Mouse (Mus musculus): Measurements from ENCODE around the gene Olfr523.
"Not testable (repeated sequence)": the region's sequence is repeated elsewhere in the genome, so short reads cannot be mapped to it uniquely, and the experiment has no call there.

The Olfr523 gene

DNA sequence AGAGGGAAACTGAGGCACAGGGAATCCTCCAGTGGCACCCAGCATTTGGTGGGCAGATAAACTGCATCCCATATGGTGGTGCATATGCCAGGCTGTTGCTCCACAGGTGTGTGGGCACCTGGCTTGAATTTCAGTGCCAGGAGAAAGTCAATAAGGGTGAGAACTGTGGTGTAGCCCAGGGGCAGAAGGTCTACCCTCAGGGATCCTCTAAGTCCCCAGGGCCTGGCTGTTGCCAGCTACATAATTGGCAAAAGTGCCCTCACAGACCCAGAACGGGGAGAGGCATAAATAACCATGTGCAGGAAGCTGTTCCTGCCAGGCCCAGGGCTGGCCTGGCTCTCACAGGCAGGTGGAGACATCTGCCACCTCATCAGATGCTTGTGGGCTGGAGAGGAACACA, at the start of gene Olfr523:
Gene Olfr523, plus strand, starts transcription at position 282 of the 400 bp plus-strand sequence.
- DNase-seq (ENCODE audit: low spot score), result no peak

DNA sequence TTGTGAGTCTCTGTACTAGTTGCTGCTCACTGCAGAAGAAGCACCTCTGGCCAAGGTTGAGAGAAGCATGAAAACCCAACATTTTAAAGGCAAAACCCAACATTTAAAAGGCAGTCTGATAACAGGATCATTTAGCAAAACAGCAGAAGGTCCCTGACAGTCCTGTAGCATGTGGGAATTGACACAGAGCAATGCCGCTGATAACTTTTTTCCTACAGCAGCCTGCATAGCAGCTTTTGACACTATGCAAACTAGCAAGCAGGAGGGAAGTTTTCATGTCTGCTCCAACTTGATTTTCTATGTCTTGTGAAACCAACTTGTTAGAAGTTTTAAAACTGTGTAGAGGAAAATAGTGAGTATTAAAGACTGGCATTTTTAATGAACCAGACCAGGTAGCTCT, 48.6 kb upstream of the Olfr523 start:
- no peak for DNase-seq (ENCODE audit: low spot score)

DNA sequence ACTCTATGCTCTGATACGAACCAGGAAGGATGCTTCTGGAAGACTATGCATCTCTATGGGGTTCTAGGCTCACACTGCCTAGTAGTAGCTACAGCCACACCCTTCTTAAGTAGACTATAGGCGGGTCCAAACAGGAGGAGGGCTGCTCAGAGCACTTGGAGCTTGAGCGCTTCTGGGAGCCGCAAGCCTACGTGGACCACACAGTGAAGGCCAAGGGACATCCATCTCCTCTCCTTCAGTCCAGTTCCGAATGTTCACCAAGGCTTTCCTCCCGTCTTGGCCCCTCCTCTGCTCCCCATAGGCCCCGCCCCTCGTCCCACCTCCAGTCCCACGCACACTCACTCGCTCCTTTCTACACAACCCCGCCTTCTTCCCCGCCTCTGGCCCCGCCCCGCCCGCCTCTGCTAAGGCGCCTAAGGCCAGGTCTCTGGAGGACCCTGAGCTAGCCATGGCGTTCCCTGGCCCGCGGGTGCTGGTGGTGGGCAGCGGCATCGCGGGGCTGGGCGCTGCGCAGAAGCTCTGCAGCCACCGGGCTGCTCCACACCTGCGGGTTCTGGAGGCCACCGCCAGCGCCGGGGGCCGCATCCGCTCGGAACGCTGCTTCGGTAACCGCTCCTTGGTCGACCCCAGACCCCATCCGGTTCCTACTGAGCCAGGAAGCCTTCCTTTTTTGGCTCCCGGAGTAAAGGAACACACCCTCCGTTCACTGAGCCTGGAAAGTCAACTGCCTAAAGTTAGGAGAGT, 47.6 kb upstream of the Olfr523 start:
- peak; percentile 83 for DNase-seq (ENCODE audit: low spot score)

DNA sequence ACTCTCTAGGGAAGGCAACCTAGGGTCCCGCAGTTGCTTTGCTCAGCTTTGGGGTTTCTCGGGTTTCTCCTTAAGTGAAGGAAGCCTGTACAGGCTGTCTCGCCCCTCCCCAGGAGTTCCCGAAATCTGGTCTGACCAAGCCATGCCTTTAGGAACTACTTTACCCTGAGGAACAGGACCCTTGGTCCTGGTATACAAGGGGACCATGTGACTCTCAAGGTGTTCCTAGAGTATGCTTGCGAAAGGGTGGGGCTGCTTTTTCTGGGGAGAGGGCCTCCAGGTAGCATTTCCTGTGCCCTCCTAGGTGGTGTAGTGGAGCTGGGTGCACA, 47.0 kb upstream of the Olfr523 start:
- no peak for DNase-seq (ENCODE audit: low spot score)

DNA sequence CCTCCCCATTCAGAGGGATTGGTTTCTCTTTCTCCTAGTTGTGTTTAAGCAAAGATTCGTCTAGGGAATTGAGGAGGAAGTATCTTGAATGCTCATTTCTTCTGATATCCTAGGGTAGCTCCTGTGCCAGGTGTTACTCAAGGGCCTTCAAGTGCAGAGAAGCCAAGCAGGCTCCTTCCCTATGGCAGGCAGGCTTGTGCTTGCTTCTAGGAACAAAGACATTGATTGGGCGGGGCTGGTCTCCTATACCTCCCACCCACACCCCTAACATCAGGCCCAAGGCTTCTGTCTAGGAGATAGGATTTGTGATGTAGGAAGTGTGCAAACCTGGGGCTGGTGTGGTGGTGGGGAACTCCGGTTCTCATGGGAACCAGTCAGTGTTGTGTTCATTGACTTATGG, 46.1 kb upstream of the Olfr523 start:
- no peak for DNase-seq (ENCODE audit: low spot score)

DNA sequence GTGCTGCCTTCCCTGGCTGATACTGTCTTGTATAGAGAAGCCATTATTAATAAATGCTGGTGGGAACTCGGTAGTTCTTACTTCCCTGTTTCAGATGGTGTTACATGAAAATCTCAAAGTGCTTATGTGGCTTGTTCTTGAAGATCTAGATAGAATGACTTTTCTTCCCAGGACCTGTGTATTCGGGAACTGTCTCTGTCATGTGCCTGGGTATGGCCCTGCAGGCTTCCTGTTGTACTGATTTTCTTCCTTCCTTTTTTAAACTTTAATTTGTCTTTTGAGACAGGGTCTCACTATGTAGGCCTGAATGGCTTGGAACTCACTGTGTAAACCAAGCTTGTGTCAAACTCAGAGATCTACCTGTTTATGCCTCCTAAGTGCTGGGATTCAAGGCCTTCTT, 45.1 kb upstream of the Olfr523 start:
- no peak for DNase-seq (ENCODE audit: low spot score)

DNA sequence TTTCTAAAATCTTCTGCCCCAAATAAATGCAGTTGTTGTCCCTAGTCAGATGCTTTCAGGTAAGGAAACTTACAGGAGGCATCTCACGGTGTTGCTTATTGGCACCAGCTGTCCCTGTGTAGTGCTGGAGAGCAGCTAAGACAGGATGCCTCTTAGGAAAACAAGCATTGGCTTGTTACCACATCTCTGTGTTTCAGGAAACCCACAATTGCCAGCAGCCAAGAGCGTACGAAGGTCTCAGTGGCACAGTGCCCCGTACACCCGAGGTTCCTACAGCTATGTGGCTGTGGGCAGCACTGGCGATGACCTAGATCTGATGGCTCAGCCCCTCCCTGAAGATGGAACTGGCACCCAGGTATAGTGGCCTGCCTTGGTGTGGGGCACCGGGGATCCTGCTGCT, 40.8 kb upstream of the Olfr523 start:
- DNase-seq (ENCODE audit: low spot score), result not testable (repeated sequence)

DNA sequence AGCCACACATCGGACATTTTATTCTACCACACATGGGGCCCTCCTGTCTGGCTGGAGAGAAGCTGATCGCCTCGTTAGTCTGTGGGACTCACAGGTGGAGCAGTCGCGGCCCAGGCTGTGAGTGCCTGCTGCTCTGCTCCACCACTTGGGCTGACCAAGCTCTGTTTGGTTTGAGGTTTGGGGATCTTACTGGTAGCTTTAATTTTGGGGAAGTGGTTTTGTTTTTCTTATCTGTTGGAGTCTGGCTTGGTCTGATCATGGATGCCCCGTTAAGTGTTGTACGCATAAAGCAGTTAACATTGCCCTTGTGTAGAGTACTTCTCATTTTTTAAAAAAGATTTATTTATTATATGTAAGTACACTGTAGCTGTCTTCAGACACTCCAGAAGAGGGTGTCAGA, 39.0 kb upstream of the Olfr523 start:
- DNase-seq (ENCODE audit: low spot score), result not testable (repeated sequence)

DNA sequence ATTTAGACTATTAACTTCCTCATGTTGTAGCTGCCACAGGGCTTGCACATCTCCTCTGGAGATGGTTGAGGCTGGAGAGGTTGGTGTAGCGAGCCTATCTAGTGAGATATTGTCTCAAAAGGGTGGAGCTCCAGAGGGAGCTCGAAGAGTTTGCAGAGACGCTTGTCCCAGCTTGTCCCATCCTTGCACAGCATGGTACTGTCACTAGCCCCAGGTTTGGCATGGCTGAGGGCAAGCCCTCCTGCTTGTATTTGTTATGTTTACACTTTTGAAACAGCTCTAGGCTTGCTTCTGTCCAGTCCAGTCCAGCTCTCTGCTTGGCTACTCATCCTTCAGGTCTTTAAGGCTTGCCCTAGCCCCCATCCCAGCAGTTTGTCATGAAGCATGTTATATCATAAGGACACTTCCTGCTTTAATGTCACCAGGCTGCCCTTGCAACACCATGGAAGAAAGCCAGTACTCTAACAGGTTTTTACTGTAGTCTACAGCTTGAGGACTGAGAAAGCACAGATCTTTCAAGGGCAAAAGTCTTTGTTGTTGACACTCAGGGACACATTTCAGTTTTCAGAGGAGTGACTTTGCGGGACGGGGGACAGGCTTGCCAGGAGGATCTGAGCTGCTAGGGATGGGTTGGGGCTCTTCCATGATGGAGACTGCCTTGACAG, 37.8 kb upstream of the Olfr523 start:
- DNase-seq (ENCODE audit: low spot score), result no peak

DNA sequence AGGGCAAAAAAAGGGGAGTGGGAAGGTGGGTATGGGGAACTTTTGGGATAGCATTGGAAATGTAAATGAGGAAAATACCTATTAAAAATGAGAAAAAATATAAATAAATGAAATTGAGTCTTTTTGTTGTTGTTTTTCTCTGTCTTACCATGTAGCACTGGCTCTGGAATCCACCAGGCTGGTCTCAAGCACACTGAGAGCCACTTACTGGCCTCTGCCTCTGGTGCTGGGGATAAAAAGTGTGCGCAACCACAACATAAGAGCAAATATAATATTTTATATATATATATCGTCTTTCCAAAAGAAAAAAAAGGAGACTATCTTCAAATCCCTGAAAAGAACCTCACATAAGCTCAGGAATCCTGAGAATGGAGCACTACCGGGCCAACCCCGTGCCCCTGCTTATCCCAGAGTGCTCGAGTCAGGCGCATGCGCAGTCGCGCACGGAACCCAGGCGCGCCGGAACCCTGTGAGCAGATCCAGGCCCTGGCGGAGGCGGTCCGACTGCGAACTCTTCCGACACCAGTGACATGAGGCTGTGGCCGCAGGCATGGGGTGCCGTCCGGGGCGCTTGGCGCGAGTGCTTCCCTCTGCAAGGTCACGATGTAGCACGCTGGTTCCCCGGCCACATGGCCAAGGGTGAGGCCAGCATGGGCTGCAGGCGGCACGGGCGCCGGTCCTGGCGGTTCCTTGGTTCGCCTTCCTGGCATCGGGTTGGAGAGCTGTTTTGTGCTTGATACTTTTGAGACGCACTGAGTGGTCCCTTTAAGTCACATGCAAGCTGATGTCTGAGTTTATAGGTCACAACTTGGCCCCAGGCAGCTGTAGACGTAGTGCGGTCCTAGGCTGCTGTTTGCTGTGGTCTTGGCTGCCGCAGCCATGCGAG, 35.6 kb upstream of the Olfr523 start, which contains the start of gene Mtg1:
Gene Mtg1, plus strand, starts transcription at position 430 of the 886 bp plus-strand sequence.
- peak; percentile 90 for DNase-seq (ENCODE audit: low spot score)

DNA sequence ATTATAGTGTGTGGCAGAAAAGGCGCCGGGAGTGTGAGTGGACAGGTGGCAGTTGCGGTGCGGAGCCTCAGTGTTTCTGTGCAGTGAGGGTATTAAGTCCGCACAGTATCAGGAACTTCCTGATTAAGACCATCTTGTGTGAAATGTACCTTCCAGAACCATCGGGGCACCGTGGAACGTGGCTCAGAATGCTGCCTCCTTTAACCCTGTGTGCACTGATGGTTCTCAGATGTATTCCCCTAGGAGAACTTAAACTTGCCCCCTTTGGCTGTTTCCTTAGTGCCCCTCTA, 35.1 kb upstream of the Olfr523 start:
- DNase-seq (ENCODE audit: low spot score), result no peak

DNA sequence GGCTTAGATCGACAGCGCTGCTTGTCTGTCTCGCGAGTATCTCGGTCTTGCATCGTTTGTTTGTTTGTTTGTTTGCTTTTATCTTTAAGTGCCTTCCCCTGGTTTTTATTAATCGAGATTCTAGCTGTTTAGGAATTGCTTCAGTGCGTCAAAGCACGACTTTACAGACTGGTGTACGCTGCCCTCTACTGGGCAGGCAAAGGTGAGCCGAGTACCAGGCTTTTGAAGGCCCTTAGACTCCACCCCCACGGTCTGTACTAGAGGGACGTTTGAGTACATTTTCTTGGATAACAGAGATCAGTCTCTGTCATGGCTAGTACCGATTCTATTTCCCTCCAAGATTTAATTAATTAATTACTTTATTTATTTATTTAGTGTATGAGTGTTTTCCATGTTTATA, 31.7 kb upstream of the Olfr523 start:
- DNase-seq (ENCODE audit: low spot score), result peak; percentile 31

DNA sequence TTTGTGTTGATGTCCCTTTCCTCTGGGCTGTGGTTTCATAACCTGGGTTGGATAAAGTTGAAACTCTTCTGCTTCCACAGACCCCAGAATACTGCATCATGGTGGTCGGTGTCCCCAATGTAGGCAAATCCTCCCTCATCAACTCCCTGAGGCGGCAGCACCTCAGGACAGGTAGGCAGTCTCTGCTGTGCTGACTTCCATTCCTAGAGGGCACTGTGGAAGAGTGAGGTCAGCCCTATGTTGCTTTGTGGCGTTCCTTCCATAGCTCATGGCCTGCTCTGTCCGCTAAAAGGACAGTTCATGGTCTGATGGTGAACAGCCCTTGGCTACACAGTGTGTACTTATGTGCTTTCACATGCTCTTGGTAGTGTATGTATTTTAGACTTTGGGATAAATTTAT, 28.5 kb upstream of the Olfr523 start:
- no peak for DNase-seq (ENCODE audit: low spot score)

DNA sequence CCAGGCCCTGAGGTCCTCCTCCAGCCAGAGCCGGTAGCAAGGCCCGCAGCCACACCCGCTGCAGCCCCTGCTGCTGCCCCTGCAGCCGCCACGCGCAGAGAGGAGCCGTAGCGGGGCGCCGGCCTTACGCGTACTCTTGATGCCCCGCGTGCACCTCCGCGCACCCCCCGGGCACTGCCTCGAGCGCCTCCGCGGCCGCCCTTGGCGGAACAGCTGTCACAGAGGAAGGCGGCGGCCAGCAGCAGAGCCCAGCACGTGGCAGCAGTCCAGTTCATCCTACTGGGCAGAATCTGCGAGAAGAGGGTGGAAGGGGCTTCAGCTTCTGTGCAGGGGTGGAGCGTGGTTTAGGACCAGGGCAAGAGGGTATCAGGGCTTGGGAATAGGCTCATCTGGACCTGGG, 19.6 kb upstream of the Olfr523 start:
- no peak for DNase-seq (ENCODE audit: low spot score)

DNA sequence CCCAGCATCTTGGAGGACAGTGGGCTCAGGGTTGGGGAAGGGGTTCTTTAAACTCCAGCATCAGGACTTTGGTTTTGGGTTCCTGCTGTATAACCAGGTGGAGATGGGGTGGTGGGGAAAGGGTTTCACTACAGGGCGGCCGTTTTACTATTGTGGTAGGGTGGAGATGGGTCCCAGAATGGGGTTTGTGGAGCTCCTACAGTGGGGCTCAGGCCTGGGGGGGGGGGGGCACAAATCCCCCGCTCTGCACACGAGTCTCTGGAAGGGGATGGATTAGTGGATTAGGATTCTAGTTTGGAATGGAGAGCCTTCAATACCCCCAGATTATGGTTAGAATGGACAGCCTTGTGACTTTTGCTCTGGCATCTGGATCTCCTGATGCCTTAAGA, 19.2 kb upstream of the Olfr523 start:
- DNase-seq (ENCODE audit: low spot score), result no peak

DNA sequence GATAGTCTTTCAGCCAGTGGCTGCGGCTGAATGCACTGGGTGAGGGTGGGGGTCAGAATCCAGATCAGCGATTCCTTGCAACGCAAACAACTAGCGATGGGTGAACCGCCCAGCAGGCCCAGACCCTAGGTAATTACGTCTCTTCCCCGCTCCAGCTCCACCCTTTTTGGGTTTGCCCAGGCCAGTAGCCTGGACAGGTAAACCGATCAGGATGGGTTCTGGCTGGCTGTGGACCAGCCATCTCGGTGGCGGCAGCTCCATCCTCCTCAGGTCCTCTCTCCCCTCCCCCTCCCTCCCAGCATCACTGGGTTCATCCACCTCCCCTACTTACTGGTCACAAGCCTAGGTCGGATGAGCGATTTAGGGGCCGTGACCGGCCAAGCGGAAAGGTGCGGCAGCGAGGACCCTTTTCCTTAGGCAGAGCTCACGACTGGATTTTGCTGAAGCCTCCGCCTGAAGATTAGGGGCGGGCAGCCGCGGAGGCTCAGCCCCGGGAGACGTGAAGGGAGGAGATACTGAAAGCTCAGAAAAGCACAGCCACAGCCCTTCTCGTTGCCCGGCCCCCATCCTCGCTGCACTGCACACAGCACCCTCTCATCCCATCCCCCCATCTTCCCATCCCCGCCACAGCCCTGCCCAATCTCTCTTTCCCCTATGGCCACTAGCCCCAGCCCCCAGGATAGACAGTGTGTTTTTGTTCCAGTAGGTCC, 18.6 kb upstream of the Olfr523 start, which contains the start of gene Sprn:
Gene Sprn, minus strand, starts transcription at position 660 of the 710 bp plus-strand sequence.
- DNase-seq (ENCODE audit: low spot score), result no peak

DNA sequence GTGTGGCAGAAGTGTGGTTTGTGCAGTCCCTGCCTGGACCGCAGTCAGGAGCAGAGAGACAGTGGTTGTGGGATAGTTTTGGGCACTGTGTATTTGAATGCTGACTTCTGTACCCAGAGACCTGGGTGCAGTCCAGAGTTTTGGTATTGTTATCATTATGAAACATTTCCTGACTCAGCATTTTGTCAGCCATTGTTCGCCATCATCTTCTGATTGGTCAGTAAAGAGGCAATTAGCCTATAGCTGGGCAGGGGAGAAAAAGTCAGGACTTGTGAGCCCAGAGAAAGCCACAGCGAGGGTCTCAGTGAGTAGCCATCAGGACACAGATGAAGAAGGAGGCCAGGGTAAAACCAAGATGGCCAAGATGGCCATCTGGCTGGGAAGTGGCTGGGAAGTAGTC, 12.7 kb upstream of the Olfr523 start:
- DNase-seq (ENCODE audit: low spot score), result no peak

DNA sequence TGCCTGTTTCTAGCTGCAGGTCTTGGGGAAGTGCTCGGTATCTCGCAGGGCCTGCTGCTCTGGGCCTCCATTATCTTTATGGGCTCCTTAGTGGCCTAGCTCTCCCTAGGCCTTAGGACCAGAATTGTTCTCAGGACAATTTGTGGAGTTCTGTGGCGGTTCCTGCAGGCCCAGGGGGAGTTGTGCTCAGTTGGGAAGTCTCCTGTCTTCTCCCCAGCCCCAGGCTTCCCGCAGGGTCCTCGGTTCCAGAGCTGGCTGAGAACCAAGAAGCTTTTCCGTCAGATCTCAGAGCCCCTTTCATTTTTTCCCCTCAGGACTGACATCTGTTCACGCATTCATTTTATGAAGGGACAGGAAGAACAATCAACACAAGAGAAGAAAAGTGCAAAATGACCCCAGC, 8.4 kb upstream of the Olfr523 start, which contains the start of gene Olfr522:
Gene Olfr522, minus strand, starts transcription at position 101 of the 400 bp plus-strand sequence.
- DNase-seq (ENCODE audit: low spot score), result no peak

DNA sequence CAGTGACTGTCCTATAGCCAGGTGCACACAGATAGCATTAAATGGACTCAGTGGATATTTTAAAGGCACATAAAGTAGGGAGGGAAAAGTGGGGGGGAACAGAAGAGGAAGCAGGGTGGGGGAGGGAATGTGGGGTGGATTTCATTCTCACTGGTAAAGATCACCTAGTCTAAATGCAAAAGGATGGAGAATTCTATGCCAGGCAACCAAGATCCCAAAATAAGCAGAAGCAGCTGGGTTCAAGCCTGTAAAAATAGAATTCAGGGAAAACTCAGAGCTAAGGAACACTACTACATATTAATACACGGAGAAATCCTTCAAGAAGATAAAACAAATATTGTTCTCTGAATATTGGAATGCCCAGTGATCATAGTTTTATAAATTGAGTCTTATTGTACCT, 5.1 kb upstream of the Olfr523 start:
- DNase-seq (ENCODE audit: low spot score), result no peak

DNA sequence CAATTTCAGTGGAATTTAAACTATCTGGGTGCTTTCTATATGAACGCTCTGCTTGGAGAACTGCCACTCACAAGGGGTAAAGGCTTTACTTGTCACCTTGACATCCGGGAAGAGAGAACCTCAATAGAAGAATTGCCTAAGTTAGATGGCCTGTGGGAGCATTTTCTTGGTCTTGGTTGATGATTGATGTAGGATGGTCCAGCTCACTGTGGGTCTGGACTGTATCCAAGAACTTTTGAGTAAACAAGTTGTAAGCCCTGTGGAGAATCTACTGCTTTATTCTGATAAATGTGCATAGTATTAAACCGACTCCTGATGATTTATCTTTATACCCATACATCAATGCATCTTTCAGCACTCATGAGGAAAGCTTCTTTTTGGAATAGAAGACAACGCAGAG, 3.6 kb upstream of the Olfr523 start:
- DNase-seq (ENCODE audit: low spot score), result no peak

DNA sequence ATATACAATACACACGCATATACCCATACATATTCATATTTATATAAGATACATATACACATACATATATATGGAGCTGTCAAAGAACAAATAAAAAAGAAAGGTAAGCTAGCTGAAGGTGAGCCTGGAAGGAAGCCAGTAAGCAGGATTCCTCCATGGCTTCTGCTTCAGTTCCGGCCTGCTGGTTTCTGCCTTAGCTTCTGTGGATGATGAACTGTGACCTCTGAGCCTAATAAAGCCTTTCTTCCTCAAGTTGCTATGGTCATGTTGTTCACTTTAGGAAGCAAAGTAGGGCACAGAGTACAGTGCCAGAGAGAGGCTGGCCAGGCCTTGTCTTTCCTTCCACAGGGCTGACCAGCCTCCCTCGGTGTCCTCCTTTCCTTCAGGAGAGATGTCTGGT, 2.2 kb upstream of the Olfr523 start:
- no peak for DNase-seq (ENCODE audit: low spot score)

DNA sequence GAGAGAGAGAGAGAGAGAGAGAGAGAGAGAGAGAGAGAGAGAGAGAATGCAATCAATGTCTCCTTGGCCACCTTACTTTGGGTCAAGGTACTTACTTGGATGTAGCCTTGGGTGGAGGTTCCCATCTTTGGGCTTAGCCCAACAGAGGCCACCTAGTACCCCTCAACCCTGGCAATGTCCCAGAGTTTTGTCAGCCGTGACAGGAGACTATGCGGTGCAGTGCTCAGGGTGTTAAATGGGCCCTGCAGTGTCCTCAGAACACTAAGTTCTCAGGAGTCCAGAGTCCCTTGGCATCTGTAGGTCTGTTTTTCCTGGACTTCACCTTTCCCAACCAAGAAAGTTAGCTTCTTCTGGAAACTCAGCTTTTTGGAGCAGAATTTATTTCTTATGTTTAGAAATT, 6.2 kb downstream of the Olfr523 start:
- no peak for DNase-seq (ENCODE audit: low spot score)

Data from spleen, adult 12 weeks (tissue).